Mouse (Mus musculus) brain, embryonic 14.5 days (tissue): ENCODE results near the gene Gm20431.

Experiments used
- CTCF ChIP-seq: fragments of 200-500 bp; IDR thresholded peaks from 2 replicates; pipeline ENCODE4 v1.5.1; 2012; ENCODE audit warnings: inconsistent platforms, mild to moderate bottlenecking, moderate library complexity, borderline replicate concordance; ENCODE audit not compliant: insufficient read depth, insufficient read length; ENCODE audit errors: extremely low read depth
- POLR2A ChIP-seq: fragments of 200-500 bp; IDR thresholded peaks from 2 replicates; pipeline ENCODE4 v1.6.1; 2012; ENCODE audit warnings: mild to moderate bottlenecking, inconsistent platforms, borderline replicate concordance; ENCODE audit not compliant: poor library complexity, insufficient read depth, insufficient read length, severe bottlenecking; ENCODE audit errors: extremely low read depth

- no peak for TF ChIP-seq CTCF
- TF ChIP-seq POLR2A = no peak
Measured at GRCm38 (mm10) chr2:167695491-167695890, 34.2 kb upstream of the Gm20431 start.
